In genomic region chr5:98253838-98254821, GRCm38 (mm10) we compare ENCODE assay signal across 9 mouse cellular contexts. TPM values are rescaled to one million over a fixed set of nuclear protein-coding genes. Genes with fewer than 3 reads are reported as not detected.
DNase-seq lines count a peak whose midpoint lies in the region; ATAC-seq and TF ChIP-seq lines count a peak whose summit lies in the region.
"Had no signal": no experiment of that assay in that cellular context is flagged by ENCODE, and none has a peak within 500 bp of the region (broad histone marks: within the 10 kb centered on the region; RNA-seq: fewer than 3 reads in every experiment).

TSS of gene Fgf5 (plus strand) at chr5:98254184.

- no peaks in the 10 kb centered on the region for H3K9me3 ChIP-seq in ES-E14 (ENCODE audit: control insufficient read depth, insufficient read depth, low read depth, low read length)
- no peaks in the 10 kb centered on the region for H3K9me3 ChIP-seq in embryonic facial prominence, embryonic 14.5 days (ENCODE audit: control insufficient read depth, low read length)
- no peaks in the 10 kb centered on the region for H3K9me3 ChIP-seq in midbrain, embryonic 13.5 days

- no peak for TF ChIP-seq POLR2A in testis, adult 2 months (IDR thresholded peaks at IDR 0.05; ENCODE audit: control insufficient read depth, low read depth, low read length)

- ATAC-seq in embryonic facial prominence, embryonic 14.5 days (ENCODE audit: low read depth): peak; percentile 71; the same call in 1 of the 2 replicates
- ATAC-seq in midbrain, embryonic 13.5 days: peak; percentile 84

- H3K9ac ChIP-seq in ES-E14 (ENCODE audit: insufficient read depth, low read depth, low read length, poor library complexity, severe bottlenecking): peak within 1 kb of the TSS; percentile 54; the same call in 1 of the 2 replicates
- H3K9ac ChIP-seq in embryonic facial prominence, embryonic 14.5 days (ENCODE audit: low read depth, low read length): peak within 1 kb of the TSS; percentile 51
- H3K9ac ChIP-seq in midbrain, embryonic 13.5 days (replicated peaks): peak within 1 kb of the TSS; percentile 72

- no peak for TF ChIP-seq CTCF in testis, adult 2 months (IDR thresholded peaks at IDR 0.05; ENCODE audit: control insufficient read depth, insufficient read depth, insufficient replicate concordance, low read depth, low read length)

- H3K27ac ChIP-seq in ES-E14 (ENCODE audit: insufficient read depth, low read depth, low read length, poor library complexity, severe bottlenecking): no peak within 1 kb of the TSS
- H3K27ac ChIP-seq in embryonic facial prominence, embryonic 14.5 days (replicated peaks; ENCODE audit: low read depth, low read length): no peak within 1 kb of the TSS
- H3K27ac ChIP-seq in midbrain, embryonic 13.5 days: no peak within 1 kb of the TSS
- no peak within 1 kb of the TSS for H3K27ac ChIP-seq in testis, adult 2 months (ENCODE audit: control insufficient read depth, insufficient read depth, low read depth, low read length)

- H3K4me2 ChIP-seq in embryonic facial prominence, embryonic 14.5 days (ENCODE audit: low read depth, low read length): peak within 1 kb of the TSS; percentile 97
- peak within 1 kb of the TSS; percentile 98 for H3K4me2 ChIP-seq in midbrain, embryonic 13.5 days (replicated peaks)

- intact Hi-C loops in heart, postnatal 36 days (cut with DNase I): no loop called here

- DNase-seq in ES-E14 (ENCODE audit: low read depth, low spot score) (no peak), MN1 (ENCODE audit: low spot score) (no peak)
- DNase-seq in adrenal gland, postnatal 25 days: peak; percentile 15
- peak; percentile 53 for DNase-seq in embryonic facial prominence, embryonic 14.5 days (ENCODE audit: low spot score)
- DNase-seq in heart, postnatal 36 days: peak; percentile 7 to 24
- DNase-seq in left cerebral cortex, adult 8-10 months (ENCODE audit: low spot score in 2 of 2): peak; percentile 18 to 38

- H3K27me3 ChIP-seq in embryonic facial prominence, embryonic 14.5 days (replicated peaks; ENCODE audit: control insufficient read depth, insufficient read depth, low read length): peaks cover 65% of the 10 kb centered on the region
- peaks cover 67% of the 10 kb centered on the region for H3K27me3 ChIP-seq in midbrain, embryonic 13.5 days
- peaks cover 3% of the 10 kb centered on the region; the same call in 1 of the 2 replicates for H3K27me3 ChIP-seq in testis, adult 2 months (ENCODE audit: control insufficient read depth, insufficient read depth, low read length)

- H3K4me3 ChIP-seq in ES-E14 (ENCODE audit: insufficient read depth in 1 of 2, low read depth in 1 of 2, low read length in 2 of 2, poor library complexity in 1 of 2, severe bottlenecking in 1 of 2): peak within 1 kb of the TSS; percentile 39 to 71
- H3K4me3 ChIP-seq in embryonic facial prominence, embryonic 14.5 days (ENCODE audit: low read depth, low read length): peak within 1 kb of the TSS; percentile 49
- peak within 1 kb of the TSS; percentile 68 for H3K4me3 ChIP-seq in midbrain, embryonic 13.5 days (replicated peaks)
- peak within 1 kb of the TSS; percentile 21 for H3K4me3 ChIP-seq in testis, adult 2 months (ENCODE audit: control insufficient read depth, low read depth, low read length)
- H3K4me3 ChIP-seq: erythroblast, embryonic 14.5 days had no signal

- peaks cover 0 to 6% of the 10 kb centered on the region in 2 experiments; a peak in 1 of 4 replicates for H3K4me1 ChIP-seq in ES-E14 (ENCODE audit: control insufficient read depth in 2 of 2, insufficient read depth in 2 of 2, low read length in 2 of 2, poor library complexity in 1 of 2)
- H3K4me1 ChIP-seq in embryonic facial prominence, embryonic 14.5 days (ENCODE audit: control insufficient read depth, insufficient read depth, low read length): no peaks in the 10 kb centered on the region
- H3K4me1 ChIP-seq in midbrain, embryonic 13.5 days (replicated peaks): peaks cover 15% of the 10 kb centered on the region
- peaks cover 8% of the 10 kb centered on the region for H3K4me1 ChIP-seq in testis, adult 2 months (ENCODE audit: control insufficient read depth, insufficient read depth, low read length)

- under 1% methylated on average over 38 of the region's 80 CpGs for WGBS in embryonic facial prominence, embryonic 14.5 days
- under 1% methylated on average over 76 of the region's 80 CpGs for WGBS in midbrain, embryonic 13.5 days

- in situ Hi-C loops in ES-E14 (cut with MboI; ENCODE audit: low sequenced_read_pairs in 2 of 2, unreplicated experiment in 2 of 2): loop anchor here (5.0 to 10.0 kb wide), 2 partner anchors 69 to 82 kb away; no protein-coding TSS in a partner anchor

- H3K36me3 ChIP-seq in ES-E14 (ENCODE audit: control insufficient read depth, insufficient read depth, low read length, poor library complexity, severe bottlenecking): no peaks in the 10 kb centered on the region
- no peaks in the 10 kb centered on the region for H3K36me3 ChIP-seq in embryonic facial prominence, embryonic 14.5 days (ENCODE audit: control insufficient read depth, insufficient read depth, low read length)
- H3K36me3 ChIP-seq in midbrain, embryonic 13.5 days: no peaks in the 10 kb centered on the region
- H3K36me3 ChIP-seq in testis, adult 2 months (ENCODE audit: control insufficient read depth, insufficient read depth, low read length): no peaks in the 10 kb centered on the region

TF ChIP-seq in ES-E14, 5 proteins besides CTCF, POLR2A, EP300 and RAD21:
- TF ChIP-seq CHD2 (IDR thresholded peaks at IDR 0.05; ENCODE audit: low read depth, low read length): no peak
- no peak for TF ChIP-seq MAFK (IDR thresholded peaks at IDR 0.05; ENCODE audit: insufficient read depth, low read depth, low read length)
- no peak for TF ChIP-seq ZC3H11A (IDR thresholded peaks at IDR 0.05; ENCODE audit: borderline replicate concordance, low read depth, low read length)
- no peak for TF ChIP-seq HCFC1 (IDR thresholded peaks at IDR 0.05; ENCODE audit: borderline replicate concordance, insufficient read depth, low read length)
- no peak for TF ChIP-seq ZNF384 (IDR thresholded peaks at IDR 0.05; ENCODE audit: low read depth, low read length)
TF ChIP-seq in ES-E14: peak in this region for 0.

RNA-seq across cellular contexts. Expression of gene Fgf5, which starts in this region (rescaled TPM):
- total RNA-seq in ES-E14 (2012; rRNA removed): 0.74 and 1.1 TPM in 2 replicates
- total RNA-seq in adrenal gland, postnatal 25 days (2021): not detected in 2 replicates
- 1.6 and 1.7 TPM in 2 replicates for polyA plus RNA-seq in embryonic facial prominence, embryonic 14.5 days (2014; fragmentation: Nextera tagmentation; extraction: Ambion mirVana)
- total RNA-seq in heart, postnatal 36 days (2021): not detected
- total RNA-seq in left cerebral cortex, adult 8-10 months (2022): 1 to 10 TPM; 2.4 to 3.5 (median 3.0) TPM
- polyA plus RNA-seq in midbrain, embryonic 13.5 days (2015; fragmentation: Nextera tagmentation; extraction: Ambion mirVana): 0.99 and 1.3 TPM in 2 replicates
- polyA plus RNA-seq in testis, adult 2 months (2012; rRNA removed): not detected in 2 replicates
- polyA plus RNA-seq: erythroblast, embryonic 14.5 days had no signal

Comparison
In these comparisons a context has a peak if more than half of its experiments do, and no peak if none do; other contexts are left out.
1. Peak in DNase-seq in adrenal gland, postnatal 25 days; RNA of the gene not detected or under 1 TPM.
2. Peak in DNase-seq in heart, postnatal 36 days; RNA of the gene not detected or under 1 TPM.
3. DNase-seq: peak in embryonic facial prominence, embryonic 14.5 days (single experiment) and left cerebral cortex, adult 8-10 months (2 of 2); none in ES-E14 (single experiment) and MN1 (single experiment).
4. Peak in every context shown above with its lines, with median percentiles within 50 percentile points of each other: H3K4me3 ChIP-seq and H3K9ac ChIP-seq.